Mouse (Mus musculus): Measurements from ENCODE around the gene Tert.

Gene Tert

GRCm38 (mm10) chr13:73626745-73627549, at the start of gene Tert:
Gene Tert (plus strand): TSS chr13:73626911.
- in situ Hi-C loops (cut with MboI) = no loop called here

- in situ Hi-C loops (cut with MboI) = no loop called here
Observed at GRCm38 (mm10) chr13:73577277-73577676, 49.4 kb upstream of the Tert start.

GRCm38 (mm10) chr13:73591488-73591887, 35.2 kb upstream of the Tert start:
- in situ Hi-C loops (cut with MboI) = no loop called here

- in situ Hi-C loops (cut with MboI) = no loop called here
Observed at GRCm38 (mm10) chr13:73592546-73592945, 34.2 kb upstream of the Tert start.

- in situ Hi-C loops (cut with MboI) = no loop called here
Observed at GRCm38 (mm10) chr13:73596276-73596675, 30.4 kb upstream of the Tert start.

GRCm38 (mm10) chr13:73600217-73600616, 26.5 kb upstream of the Tert start:
- in situ Hi-C loops (cut with MboI) = no loop called here

- in situ Hi-C loops (cut with MboI) = no loop called here
Observed at GRCm38 (mm10) chr13:73603046-73603445, 23.7 kb upstream of the Tert start.

GRCm38 (mm10) chr13:73603522-73604155, 23.1 kb upstream of the Tert start, which contains the start of gene Clptm1l:
Gene Clptm1l (plus strand): TSS chr13:73604006.
- in situ Hi-C loops (cut with MboI) = no loop called here

- in situ Hi-C loops (cut with MboI) = no loop called here
Observed at GRCm38 (mm10) chr13:73604156-73604957, 22.4 kb upstream of the Tert start.

GRCm38 (mm10) chr13:73618406-73618805, 8.3 kb upstream of the Tert start:
- in situ Hi-C loops (cut with MboI) = no loop called here

GRCm38 (mm10) chr13:73620637-73621036, 6.1 kb upstream of the Tert start:
- in situ Hi-C loops (cut with MboI) = no loop called here

- in situ Hi-C loops (cut with MboI) = no loop called here
Observed at GRCm38 (mm10) chr13:73626410-73626744, 334 bp upstream of the Tert start.

- in situ Hi-C loops (cut with MboI) = no loop called here
Observed at GRCm38 (mm10) chr13:73628586-73629113, 1.9 kb downstream of the Tert start.

GRCm38 (mm10) chr13:73631837-73632236, 5.1 kb downstream of the Tert start:
- in situ Hi-C loops (cut with MboI) = no loop called here

GRCm38 (mm10) chr13:73637826-73638225, 11.1 kb downstream of the Tert start:
- in situ Hi-C loops (cut with MboI) = no loop called here

- in situ Hi-C loops (cut with MboI) = no loop called here
Observed at GRCm38 (mm10) chr13:73641296-73641695, 14.6 kb downstream of the Tert start.

GRCm38 (mm10) chr13:73646397-73647087, 19.8 kb downstream of the Tert start:
- in situ Hi-C loops (cut with MboI) = no loop called here

- in situ Hi-C loops (cut with MboI) = no loop called here
Observed at GRCm38 (mm10) chr13:73653266-73653665, 26.6 kb downstream of the Tert start.

GRCm38 (mm10) chr13:73654976-73655375, 28.3 kb downstream of the Tert start:
- in situ Hi-C loops (cut with MboI) = no loop called here

GRCm38 (mm10) chr13:73658953-73659352, 32.2 kb downstream of the Tert start:
- in situ Hi-C loops (cut with MboI) = no loop called here

- in situ Hi-C loops (cut with MboI) = no loop called here
Observed at GRCm38 (mm10) chr13:73660163-73660695, 33.5 kb downstream of the Tert start.

Data from mature B cell (primary cell).